Mouse (Mus musculus) frontal cortex, postnatal 10 days (tissue): ENCODE data around the gene Mfap3.
A peak's percentile ranks its signal among the peaks of the same experiment; 100 is the strongest.

Experiments
- DNase-seq, 2 experiments: peaks; one replicate each; pipeline ENCODE4 v3.0.0; 2022; ENCODE audit warnings: low spot score in 2 of 2, mixed read lengths in 1 of 2

The Mfap3 gene

DNA sequence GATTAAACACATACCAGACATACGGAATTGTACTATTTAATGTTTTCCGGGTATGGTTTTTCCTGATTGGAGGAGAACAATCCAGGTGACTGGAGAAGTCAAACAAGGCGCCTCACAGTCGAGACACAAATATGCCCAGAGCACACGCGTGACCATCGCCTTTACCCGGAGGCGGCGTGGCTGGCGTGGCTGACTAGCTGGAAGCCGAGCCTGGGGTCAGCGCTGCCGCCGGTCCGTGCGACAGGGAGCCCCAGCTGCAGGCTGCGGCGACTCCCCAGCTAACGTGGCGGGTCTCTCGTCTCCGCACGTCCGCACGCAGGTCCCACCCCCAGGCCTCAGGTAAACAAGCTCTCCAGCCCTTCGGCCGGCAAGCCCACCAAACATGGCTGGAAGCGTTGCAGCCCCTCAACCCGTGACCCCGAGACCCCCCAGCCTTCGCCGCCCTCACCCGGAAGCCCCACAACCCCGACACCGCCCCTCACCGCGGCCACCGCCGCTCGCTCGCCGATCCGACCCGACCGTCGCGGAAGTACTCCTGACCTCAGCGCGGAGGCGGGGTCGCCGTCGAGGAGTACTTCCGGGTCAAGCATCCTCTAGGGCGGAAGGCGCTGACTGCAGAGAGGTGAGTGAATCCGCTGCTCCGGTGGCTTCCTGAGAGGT lies at the start of gene Mfap3, which contains the start of gene Fam114a2:
Gene Mfap3 (plus strand): TSS at position 574 of the 660 bp plus-strand sequence.
Gene Fam114a2 (minus strand): TSS at position 527 of the 660 bp plus-strand sequence.
- peak; percentile 84 to 92 for DNase-seq

DNA sequence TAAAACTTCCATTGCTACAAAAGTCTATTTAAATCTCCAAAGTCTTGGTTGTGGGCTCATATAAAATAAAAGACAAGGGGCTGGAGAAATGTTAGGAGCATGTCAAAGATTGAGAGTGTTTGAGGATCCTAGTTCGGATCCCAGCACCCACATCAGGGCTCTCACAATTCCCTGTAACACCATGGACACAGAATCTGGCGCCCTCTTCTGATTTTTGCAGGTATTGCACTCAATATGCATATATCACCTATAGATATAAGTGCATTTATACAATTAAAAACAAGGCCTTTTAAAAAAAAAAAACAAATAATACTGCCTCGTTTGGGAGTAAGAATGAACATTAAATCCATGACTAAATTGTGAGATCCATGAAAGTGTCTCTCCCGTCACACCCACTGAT lies 49.8 kb upstream of the Mfap3 start:
- DNase-seq, result no peak

GRCm38 (mm10) chr11:57470056-57470455 lies 48.4 kb upstream of the Mfap3 start:
- DNase-seq, result no peak

GRCm38 (mm10) chr11:57470979-57471378 lies 47.5 kb upstream of the Mfap3 start:
- DNase-seq, result no peak

DNA sequence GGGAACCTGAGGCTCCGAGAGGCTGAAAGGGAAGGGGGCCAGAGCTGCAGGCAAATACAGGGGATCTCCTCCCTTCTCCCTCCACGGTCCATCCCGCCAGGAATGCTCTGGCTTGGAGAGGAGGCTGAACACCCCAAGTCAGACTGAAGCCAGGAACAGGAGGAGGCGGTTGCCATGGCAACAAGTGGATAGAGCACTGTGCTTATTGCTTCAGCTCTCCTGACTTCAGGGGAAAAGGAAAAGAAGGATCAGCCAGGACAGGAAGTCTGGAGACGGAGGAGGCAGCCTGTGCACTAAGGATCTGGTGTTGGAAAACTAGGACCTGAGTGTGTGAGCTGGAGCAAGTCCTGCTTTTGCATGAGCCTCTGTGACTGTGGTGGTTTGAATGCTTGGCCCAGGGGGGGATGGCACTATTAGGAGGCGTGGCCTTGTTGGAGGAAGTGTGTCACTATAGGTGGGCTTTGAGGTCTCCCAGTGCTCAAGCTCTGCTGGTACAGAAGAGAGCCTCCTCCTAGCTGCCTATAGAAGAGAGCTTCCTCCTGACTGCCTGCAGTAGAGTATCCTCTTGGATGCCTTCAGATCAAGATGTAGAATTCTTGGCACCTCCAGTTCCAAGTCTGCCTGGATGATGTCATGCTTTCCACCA lies 44.0 kb upstream of the Mfap3 start:
- DNase-seq, result peak in 1 of 2 experiments; percentile 37

GRCm38 (mm10) chr11:57475119-57475518 lies 43.3 kb upstream of the Mfap3 start:
- DNase-seq, result peak in 1 of 2 experiments; percentile 54

DNA sequence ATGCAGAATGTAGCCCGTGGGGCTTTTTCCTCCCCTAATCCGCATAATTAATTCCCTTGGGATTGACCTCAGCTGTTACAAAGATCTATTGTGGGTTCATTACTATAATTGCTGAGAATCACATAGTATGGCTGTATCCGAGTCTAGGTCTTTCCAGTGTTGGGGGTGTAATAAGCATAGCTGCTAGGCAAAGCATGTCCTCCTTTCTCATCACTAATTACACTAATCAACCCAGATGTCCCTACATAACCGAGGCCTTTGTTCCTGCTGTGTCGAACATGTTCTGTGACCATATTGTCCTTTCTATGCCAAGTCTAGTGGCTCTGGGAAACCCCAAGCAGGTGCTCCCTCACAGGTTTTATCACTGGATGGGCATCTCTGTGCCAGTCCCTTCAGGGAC lies 40.4 kb upstream of the Mfap3 start:
- DNase-seq, result no peak

GRCm38 (mm10) chr11:57488436-57488835 lies 30.0 kb upstream of the Mfap3 start:
- no peak for DNase-seq

- DNase-seq, result no peak
Observed at GRCm38 (mm10) chr11:57496462-57497039, 21.9 kb upstream of the Mfap3 start.

GRCm38 (mm10) chr11:57497701-57498100 lies 20.8 kb upstream of the Mfap3 start:
- DNase-seq, result no peak

- DNase-seq, result no peak
Observed at GRCm38 (mm10) chr11:57498215-57498614, 20.2 kb upstream of the Mfap3 start.

GRCm38 (mm10) chr11:57503155-57503554 lies 15.3 kb upstream of the Mfap3 start:
- DNase-seq, result no peak

DNA sequence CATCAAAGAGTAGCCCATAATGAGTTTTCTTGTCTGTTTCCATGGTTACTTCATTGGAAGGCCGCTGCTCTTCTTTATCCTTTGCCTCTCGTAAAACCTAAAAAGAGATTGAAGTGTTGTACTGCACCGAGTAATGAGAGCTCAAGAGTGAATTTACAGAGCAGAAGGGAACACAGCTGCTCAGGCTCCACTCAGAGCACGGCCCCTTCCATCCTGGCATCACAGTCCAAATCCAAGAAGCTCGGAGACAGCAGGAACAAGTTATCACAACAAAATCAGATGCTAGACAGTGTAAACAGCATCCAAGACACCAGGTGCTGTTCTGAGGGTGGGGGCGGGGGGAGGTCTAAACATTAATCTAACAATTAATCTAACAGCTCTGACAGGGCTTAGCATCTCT lies 11.6 kb upstream of the Mfap3 start:
- DNase-seq, result no peak

- DNase-seq, result no peak
Observed at GRCm38 (mm10) chr11:57515218-57515617, 3.2 kb upstream of the Mfap3 start.

- DNase-seq, result no peak
Observed at GRCm38 (mm10) chr11:57516946-57517441, 1.5 kb upstream of the Mfap3 start.

- no peak for DNase-seq
Observed at GRCm38 (mm10) chr11:57518751-57519148, 286 bp downstream of the Mfap3 start.

GRCm38 (mm10) chr11:57519304-57519703 lies 840 bp downstream of the Mfap3 start:
- no peak for DNase-seq

DNA sequence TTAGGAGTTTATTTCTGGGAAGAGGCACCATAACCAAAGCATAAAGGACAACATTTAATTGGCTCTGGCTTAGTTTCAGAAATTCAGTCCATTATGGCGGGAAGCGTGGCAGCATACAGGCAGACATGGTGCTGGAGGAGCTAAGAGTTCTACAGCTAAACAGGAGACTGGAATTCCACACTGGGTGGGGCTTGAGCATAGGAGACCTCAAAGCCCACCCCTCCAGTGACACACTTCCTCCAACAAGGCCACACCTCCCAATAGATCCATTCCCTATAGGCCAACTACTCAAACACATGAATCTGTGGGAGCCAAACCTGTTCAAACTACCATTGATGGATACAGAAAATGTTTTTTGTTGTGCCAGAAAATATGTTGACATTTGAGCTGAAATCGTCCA lies 2.7 kb downstream of the Mfap3 start:
- no peak for DNase-seq

DNA sequence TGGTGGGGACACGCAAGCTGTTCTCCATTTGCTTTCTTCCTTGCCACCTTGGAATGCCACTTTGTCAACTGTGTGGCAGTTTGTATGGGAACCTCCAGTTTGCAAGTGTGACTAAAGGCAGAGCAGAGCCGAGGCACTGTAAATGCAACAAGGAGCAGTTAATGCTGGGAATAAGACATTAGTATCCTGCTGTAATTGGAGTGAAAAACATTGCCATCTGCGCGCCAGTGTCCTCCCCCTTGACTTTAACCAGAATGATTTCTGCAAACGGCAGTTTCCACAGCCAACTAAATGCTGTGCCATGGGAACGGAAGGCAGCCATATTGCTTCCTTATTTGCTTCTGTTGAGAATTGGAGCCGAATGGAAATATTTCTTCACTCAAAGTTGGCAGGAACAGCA lies 3.6 kb downstream of the Mfap3 start:
- DNase-seq, result peak; percentile 31 to 33

- no peak for DNase-seq
Observed at GRCm38 (mm10) chr11:57523418-57523817, 5.0 kb downstream of the Mfap3 start.

DNA sequence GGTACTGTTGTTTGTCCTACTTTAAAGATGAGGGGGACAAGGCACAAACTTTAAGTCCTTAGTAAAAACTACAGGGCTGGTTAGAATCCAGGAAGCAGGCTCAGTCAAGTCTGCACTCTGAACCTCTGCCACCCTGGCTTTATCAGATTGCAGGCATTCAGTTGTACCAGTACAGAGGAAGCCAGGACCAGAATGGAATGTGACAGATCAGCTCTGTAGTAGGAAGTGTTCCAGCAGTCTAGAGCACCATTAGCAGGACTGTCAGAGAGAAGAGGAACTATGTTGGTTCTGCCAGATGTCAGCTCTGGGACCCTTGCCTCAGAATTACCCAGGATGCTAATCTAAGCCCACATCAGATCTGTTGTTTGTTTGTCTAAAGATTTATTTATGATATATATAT lies 6.1 kb downstream of the Mfap3 start:
- DNase-seq, result no peak

- DNase-seq, result no peak
Observed at GRCm38 (mm10) chr11:57525900-57526299, 7.4 kb downstream of the Mfap3 start.

DNA sequence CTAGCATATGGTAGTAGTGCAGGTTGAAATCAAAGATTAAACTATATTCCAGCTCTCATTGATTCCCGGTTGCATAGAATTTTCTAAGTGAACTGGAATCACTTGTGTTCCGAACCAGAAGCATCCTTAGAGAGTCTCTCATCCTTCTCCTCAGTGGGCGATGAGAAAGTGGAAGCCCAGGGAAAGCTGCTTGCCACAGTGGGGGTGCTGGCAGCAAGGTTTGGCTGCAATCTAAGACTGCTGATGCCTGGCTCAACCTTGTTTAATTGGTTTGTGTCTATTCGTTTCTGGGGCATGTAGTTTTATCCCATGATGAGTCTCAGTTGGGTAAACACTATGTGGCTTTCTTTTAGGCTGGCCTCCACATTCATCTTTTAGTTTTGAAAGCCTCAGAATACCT lies 9.0 kb downstream of the Mfap3 start:
- DNase-seq, result no peak
